Mouse (Mus musculus): ENCODE data around the gene Rnf222. TPM values are rescaled to one million over a fixed set of nuclear protein-coding genes. Genes with fewer than 3 reads are reported as not detected.

The Rnf222 gene
- polyA plus RNA-seq (2015; fragmentation: Illumina TruSeq; extraction: RNeasy Lipid Tissue Mini Kit (QIAGEN cat#74804); ENCODE audit: insufficient read depth, low read depth, low replicate concordance), result not detected

DNA sequence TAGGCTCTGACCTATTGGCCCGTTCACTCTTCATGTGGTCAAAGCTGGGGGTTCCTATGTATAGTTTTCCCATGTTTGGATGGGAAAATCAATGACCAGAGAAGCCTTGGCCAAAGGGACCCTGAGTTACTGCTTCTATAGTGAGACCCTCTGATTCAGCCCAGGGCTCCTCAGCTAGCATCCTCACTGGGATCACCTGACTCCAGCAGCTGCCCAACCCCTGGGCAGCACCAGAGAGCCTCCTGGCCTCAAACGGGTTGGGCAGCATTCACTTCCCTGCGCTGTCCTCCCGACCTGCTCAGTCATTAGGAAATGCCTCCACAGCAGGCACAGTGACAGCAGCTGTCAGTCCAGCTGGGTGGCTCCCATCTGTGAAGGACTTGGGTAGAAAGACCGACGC, at the start of gene Rnf222:
Rnf222 (plus strand) TSS at position 301 of the 400 bp plus-strand sequence.

DNA sequence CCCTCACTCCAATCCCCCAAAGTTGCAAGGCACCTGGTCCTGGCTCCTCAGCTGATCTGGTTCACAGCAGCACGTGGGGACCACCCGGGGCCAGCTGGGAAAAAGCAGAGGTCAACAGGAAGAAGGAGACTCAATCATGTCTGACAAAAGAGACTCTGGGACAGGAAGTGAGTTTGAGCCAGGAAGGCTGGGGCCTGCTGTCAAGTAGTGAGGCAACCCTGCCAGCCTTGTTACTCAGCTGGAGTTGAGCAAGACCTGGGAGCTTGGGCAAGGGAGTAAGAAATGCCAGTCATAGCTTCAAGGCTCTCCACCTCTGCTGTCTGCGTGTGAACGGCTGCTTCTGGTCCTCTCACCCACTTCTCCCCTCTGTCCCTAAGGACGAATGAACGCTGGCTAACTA, 16.6 kb upstream of the Rnf222 start, which contains the start of gene Ndel1:
Ndel1 (minus strand) TSS at position 111 of the 400 bp plus-strand sequence.

DNA sequence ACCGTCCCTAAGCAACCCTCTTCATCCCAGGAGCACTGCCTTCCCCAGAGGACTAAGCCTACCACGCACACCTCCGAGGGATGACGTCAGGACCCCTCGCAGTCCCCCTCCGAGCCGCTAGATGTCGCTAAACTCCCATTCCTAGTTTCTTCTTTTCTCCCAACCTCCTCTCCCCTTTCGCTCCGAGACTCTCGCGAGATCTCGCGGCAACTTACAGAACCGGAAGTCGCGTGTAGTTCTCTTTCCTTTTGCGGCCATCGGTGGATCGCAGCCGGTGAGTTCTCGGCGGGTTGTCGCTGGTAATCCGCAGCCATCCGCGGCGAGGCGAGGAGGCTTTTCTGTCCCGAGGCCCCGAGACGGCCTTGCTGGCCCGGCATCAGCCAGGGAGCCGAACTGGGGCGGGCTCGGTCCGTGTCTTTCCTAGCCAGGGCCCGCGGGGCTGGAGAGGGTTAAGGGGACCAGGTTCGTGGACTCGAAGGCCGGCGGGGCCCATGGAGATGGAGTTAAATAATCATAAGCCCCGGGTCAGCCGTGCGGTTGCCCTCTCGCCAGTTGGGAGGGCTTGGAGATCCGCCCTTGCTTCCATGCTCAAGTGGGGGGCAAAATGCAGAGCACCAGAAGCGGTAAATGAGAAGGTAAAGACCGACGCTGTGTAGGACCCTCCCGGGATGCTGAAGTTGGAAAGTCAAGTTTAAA, 13.1 kb downstream of the Rnf222 start, which contains the start of gene Rpl26:
Rpl26 (plus strand) TSS at position 233 of the 696 bp plus-strand sequence.

DNA sequence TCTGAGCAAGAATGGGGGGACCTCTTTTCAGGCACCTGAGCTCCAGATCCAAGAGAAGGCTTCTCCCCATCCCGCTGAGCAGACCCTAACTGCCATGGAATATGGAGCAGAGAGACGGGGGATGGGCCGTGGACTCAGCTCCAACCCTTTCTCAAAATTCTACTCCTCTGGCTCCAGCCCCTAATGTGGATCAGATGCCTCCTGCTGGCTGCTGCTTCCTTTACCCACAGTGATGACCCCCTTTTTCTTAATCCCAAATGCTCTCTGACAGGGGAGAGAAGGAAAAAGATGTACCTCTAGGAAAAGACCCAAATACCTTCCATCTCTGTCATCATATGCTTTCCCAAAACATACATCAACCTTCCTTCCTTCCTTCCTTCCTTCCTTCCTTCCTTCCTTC, 38.6 kb downstream of the Rnf222 start, which contains the start of gene Odf4:
Odf4 (minus strand) TSS at position 101 of the 400 bp plus-strand sequence.

Other genes starting within 250 kb of the Rnf222 start
- 8.1 TPM for gene Myh10, start 197.0 kb upstream of the Rnf222 start, polyA plus RNA-seq (2015; fragmentation: Illumina TruSeq; extraction: RNeasy Lipid Tissue Mini Kit (QIAGEN cat#74804); ENCODE audit: insufficient read depth, low read depth, low replicate concordance)
- gene Ndel1, start 16.7 kb upstream of the Rnf222 start, polyA plus RNA-seq (2015; fragmentation: Illumina TruSeq; extraction: RNeasy Lipid Tissue Mini Kit (QIAGEN cat#74804); ENCODE audit: insufficient read depth, low read depth, low replicate concordance), result 16.8 TPM
- gene Rpl26, start 13.0 kb downstream of the Rnf222 start, polyA plus RNA-seq (2015; fragmentation: Illumina TruSeq; extraction: RNeasy Lipid Tissue Mini Kit (QIAGEN cat#74804); ENCODE audit: insufficient read depth, low read depth, low replicate concordance), result 860 TPM
- gene Odf4, start 38.5 kb downstream of the Rnf222 start, polyA plus RNA-seq (2015; fragmentation: Illumina TruSeq; extraction: RNeasy Lipid Tissue Mini Kit (QIAGEN cat#74804); ENCODE audit: insufficient read depth, low read depth, low replicate concordance), result not detected
- 13.4 TPM for gene Arhgef15, start 68.9 kb downstream of the Rnf222 start, polyA plus RNA-seq (2015; fragmentation: Illumina TruSeq; extraction: RNeasy Lipid Tissue Mini Kit (QIAGEN cat#74804); ENCODE audit: insufficient read depth, low read depth, low replicate concordance)
- 3.7 TPM for gene Slc25a35, start 79.6 kb downstream of the Rnf222 start, polyA plus RNA-seq (2015; fragmentation: Illumina TruSeq; extraction: RNeasy Lipid Tissue Mini Kit (QIAGEN cat#74804); ENCODE audit: insufficient read depth, low read depth, low replicate concordance)
- gene Rangrf, start 86.6 kb downstream of the Rnf222 start, polyA plus RNA-seq (2015; fragmentation: Illumina TruSeq; extraction: RNeasy Lipid Tissue Mini Kit (QIAGEN cat#74804); ENCODE audit: insufficient read depth, low read depth, low replicate concordance), result 9.3 TPM
- 3.6 TPM for gene Pfas, start 119.9 kb downstream of the Rnf222 start, polyA plus RNA-seq (2015; fragmentation: Illumina TruSeq; extraction: RNeasy Lipid Tissue Mini Kit (QIAGEN cat#74804); ENCODE audit: insufficient read depth, low read depth, low replicate concordance)
- 9.8 TPM for gene Ctc1, start 127.4 kb downstream of the Rnf222 start, polyA plus RNA-seq (2015; fragmentation: Illumina TruSeq; extraction: RNeasy Lipid Tissue Mini Kit (QIAGEN cat#74804); ENCODE audit: insufficient read depth, low read depth, low replicate concordance)
- gene Aurkb, start 157.1 kb downstream of the Rnf222 start, polyA plus RNA-seq (2015; fragmentation: Illumina TruSeq; extraction: RNeasy Lipid Tissue Mini Kit (QIAGEN cat#74804); ENCODE audit: insufficient read depth, low read depth, low replicate concordance), result not detected
- 1.9 TPM for gene Borcs6, start 171.2 kb downstream of the Rnf222 start, polyA plus RNA-seq (2015; fragmentation: Illumina TruSeq; extraction: RNeasy Lipid Tissue Mini Kit (QIAGEN cat#74804); ENCODE audit: insufficient read depth, low read depth, low replicate concordance)
- 12.6 TPM for gene Tmem107, start 182.3 kb downstream of the Rnf222 start, polyA plus RNA-seq (2015; fragmentation: Illumina TruSeq; extraction: RNeasy Lipid Tissue Mini Kit (QIAGEN cat#74804); ENCODE audit: insufficient read depth, low read depth, low replicate concordance)
- 45.5 TPM for gene Vamp2, start 199.9 kb downstream of the Rnf222 start, polyA plus RNA-seq (2015; fragmentation: Illumina TruSeq; extraction: RNeasy Lipid Tissue Mini Kit (QIAGEN cat#74804); ENCODE audit: insufficient read depth, low read depth, low replicate concordance)
- 11.2 TPM for gene Per1, start 206.7 kb downstream of the Rnf222 start, polyA plus RNA-seq (2015; fragmentation: Illumina TruSeq; extraction: RNeasy Lipid Tissue Mini Kit (QIAGEN cat#74804); ENCODE audit: insufficient read depth, low read depth, low replicate concordance)
- not detected for gene Hes7, start 231.9 kb downstream of the Rnf222 start, polyA plus RNA-seq (2015; fragmentation: Illumina TruSeq; extraction: RNeasy Lipid Tissue Mini Kit (QIAGEN cat#74804); ENCODE audit: insufficient read depth, low read depth, low replicate concordance)
- gene 9130213A22Rik, start 234.0 kb downstream of the Rnf222 start, polyA plus RNA-seq (2015; fragmentation: Illumina TruSeq; extraction: RNeasy Lipid Tissue Mini Kit (QIAGEN cat#74804); ENCODE audit: insufficient read depth, low read depth, low replicate concordance), result not detected
- not detected for gene Aloxe3, start 237.3 kb downstream of the Rnf222 start, polyA plus RNA-seq (2015; fragmentation: Illumina TruSeq; extraction: RNeasy Lipid Tissue Mini Kit (QIAGEN cat#74804); ENCODE audit: insufficient read depth, low read depth, low replicate concordance)

Data from pancreas, adult 10 weeks (tissue).